Mouse (Mus musculus): ENCODE data around the gene Slco3a1. TPM values are rescaled to one million over a fixed set of nuclear protein-coding genes. Genes with fewer than 3 reads are reported as not detected.
"Not testable (repeated sequence)": the region's sequence is repeated elsewhere in the genome, so short reads cannot be mapped to it uniquely, and the experiment has no call there.

Slco3a1 gene
- total RNA-seq, 2 experiments from 2014 or later, result 65.6 to 66.6 TPM

DNA sequence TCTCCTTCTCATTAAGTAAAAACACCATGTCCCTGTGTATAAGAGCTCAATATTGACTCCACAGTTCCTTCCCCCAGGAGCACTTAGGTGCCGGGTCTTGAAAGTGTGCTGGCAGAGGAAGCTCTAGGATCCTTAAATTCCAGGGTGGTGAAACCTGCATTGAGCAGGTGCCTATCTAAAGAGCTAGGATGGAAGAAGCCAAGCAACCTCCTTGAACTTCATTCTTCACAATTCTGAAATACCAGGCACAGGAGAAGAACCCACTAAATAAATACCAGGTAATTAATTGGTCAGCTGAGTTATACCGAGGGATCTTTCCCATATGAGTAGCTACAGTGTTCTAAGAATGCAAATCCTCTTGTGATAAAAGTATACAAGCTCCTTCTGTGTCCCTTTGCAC lies 117.9 kb downstream of the Slco3a1 start:
- no peak for DNase-seq (ENCODE audit: low spot score in 2 of 2)

DNA sequence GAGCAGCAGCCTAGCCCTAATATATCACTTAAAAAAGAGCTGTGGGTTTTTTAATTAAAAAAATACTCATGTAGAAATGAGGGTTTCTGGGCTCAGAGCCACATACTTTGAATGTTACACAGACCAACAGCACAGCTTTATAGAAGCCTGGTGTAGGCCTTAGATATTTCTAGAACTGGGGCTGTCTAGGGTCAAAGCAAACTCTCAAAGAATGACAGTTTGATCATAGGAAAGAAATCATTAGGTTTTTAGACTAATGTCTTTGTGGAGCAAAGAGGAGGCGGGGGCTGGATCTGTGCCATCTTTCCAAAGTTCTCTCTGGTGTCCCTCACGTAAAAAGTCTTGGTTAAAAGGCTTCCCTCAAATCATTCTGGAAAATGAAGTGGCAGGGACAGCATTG lies 121.6 kb downstream of the Slco3a1 start:
- no peak for DNase-seq (ENCODE audit: low spot score in 2 of 2)

DNA sequence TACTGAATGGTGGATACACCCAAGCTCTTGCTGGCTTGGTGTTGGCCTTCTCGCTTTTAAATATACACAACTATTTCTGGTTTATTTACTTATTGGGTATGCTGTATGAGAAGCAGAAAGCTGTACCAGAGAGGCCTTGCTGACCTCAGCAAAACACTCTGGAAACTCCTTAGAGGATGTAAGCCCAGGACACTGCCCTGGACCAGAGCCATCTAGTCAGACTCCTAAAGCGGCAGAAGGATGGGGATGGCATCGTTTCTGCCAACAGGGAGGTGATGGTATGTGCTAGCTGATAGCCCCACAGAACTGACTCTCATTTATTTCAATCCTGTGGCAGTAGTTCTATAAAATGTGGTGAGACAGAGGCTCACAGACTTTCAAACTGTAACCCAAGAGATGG lies 125.3 kb downstream of the Slco3a1 start:
- no peak for DNase-seq (ENCODE audit: low spot score in 2 of 2)

GRCm38 (mm10) chr7:74427135-74427534 lies 127.4 kb downstream of the Slco3a1 start:
- no peak for DNase-seq (ENCODE audit: low spot score in 2 of 2)

- DNase-seq (ENCODE audit: low spot score in 2 of 2), result no peak
These were observed 128.6 kb downstream of the Slco3a1 start for GRCm38 (mm10) chr7:74425941-74426340.

- no peak for DNase-seq (ENCODE audit: low spot score in 2 of 2)
These were observed 130.4 kb downstream of the Slco3a1 start for GRCm38 (mm10) chr7:74423928-74424850.

GRCm38 (mm10) chr7:74423316-74423715 lies 131.3 kb downstream of the Slco3a1 start:
- no peak for DNase-seq (ENCODE audit: low spot score in 2 of 2)

- no peak for DNase-seq (ENCODE audit: low spot score in 2 of 2)
These were observed 131.8 kb downstream of the Slco3a1 start for GRCm38 (mm10) chr7:74422731-74423130.

- DNase-seq (ENCODE audit: low spot score in 2 of 2), result no peak
These were observed 132.6 kb downstream of the Slco3a1 start for GRCm38 (mm10) chr7:74422002-74422401.

- DNase-seq (ENCODE audit: low spot score in 2 of 2), result no peak
These were observed 133.0 kb downstream of the Slco3a1 start for GRCm38 (mm10) chr7:74421591-74421990.

- DNase-seq (ENCODE audit: low spot score in 2 of 2), result no peak
These were observed 134.9 kb downstream of the Slco3a1 start for GRCm38 (mm10) chr7:74419706-74420105.

DNA sequence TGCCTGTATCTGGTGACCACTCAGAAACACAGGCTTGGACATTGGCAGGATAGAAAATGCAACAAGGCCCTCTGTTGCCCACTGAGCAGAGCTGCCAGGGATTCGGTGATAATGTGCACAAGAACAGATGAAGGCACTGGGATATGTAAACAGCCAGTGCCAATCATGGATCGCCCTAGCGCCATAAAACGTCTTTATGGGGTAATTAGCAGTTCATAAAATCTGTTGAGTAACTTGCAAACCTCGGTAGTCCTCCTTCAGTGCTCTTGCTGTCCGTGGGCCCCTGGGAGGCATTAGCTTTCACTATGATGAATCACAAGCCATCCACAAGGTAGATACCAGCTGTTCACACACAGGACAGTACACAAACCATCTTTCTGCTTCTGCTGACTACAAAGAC lies 137.6 kb downstream of the Slco3a1 start:
- no peak for DNase-seq (ENCODE audit: low spot score in 2 of 2)

- DNase-seq (ENCODE audit: low spot score in 2 of 2), result no peak
These were observed 139.3 kb downstream of the Slco3a1 start for GRCm38 (mm10) chr7:74415241-74415640.

- DNase-seq (ENCODE audit: low spot score in 2 of 2), result no peak
These were observed 140.6 kb downstream of the Slco3a1 start for GRCm38 (mm10) chr7:74413738-74414716.

GRCm38 (mm10) chr7:74408601-74409323 lies 145.8 kb downstream of the Slco3a1 start:
- no peak for DNase-seq (ENCODE audit: low spot score in 2 of 2)

DNA sequence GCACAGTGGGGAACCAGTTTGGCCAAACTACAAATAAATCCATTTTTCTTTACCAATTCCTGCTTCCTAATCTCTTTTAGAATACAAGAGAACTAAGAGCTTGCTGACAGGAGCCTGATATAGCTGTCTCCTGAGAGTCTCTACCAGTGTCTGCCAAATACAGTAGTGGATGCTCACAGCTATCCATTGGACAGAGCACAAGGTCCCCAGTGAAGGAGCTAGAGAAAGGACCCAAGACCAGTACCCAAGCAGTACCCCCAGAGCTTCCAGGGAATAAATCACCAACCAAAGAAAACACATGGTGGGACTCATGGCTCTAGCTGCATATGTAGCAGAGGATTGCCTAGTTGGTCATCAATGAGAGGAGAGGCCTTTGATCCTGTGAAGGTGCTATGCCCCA lies 146.7 kb downstream of the Slco3a1 start:
- DNase-seq (ENCODE audit: low spot score in 2 of 2), result not testable (repeated sequence)

- no peak for DNase-seq (ENCODE audit: low spot score in 2 of 2)
These were observed 154.9 kb downstream of the Slco3a1 start for GRCm38 (mm10) chr7:74399729-74400128.

DNA sequence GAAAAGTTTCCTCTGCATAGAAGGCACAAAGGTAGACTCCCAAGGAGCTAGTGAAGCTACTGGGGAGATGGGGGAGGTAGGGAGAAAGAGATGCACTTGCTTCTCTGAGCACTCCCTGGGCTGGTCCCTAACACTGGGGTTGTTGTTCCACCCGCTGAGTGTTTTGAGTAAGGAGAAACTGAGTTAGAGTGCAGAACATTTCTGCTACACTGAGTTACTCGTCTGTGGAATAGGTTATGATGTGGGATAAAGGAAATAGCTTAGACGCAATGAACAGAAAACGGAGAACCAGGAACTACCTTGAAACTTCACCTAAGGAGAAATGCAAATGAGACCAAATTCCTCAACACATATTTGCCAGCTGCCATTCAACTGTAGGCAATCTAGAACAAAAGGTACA lies 155.4 kb downstream of the Slco3a1 start:
- no peak for DNase-seq (ENCODE audit: low spot score in 2 of 2)

GRCm38 (mm10) chr7:74398326-74398725 lies 156.3 kb downstream of the Slco3a1 start:
- no peak for DNase-seq (ENCODE audit: low spot score in 2 of 2)

- no peak for DNase-seq (ENCODE audit: low spot score in 2 of 2)
These were observed 163.1 kb downstream of the Slco3a1 start for GRCm38 (mm10) chr7:74391451-74391873.

GRCm38 (mm10) chr7:74389570-74389969 lies 165.0 kb downstream of the Slco3a1 start:
- no peak for DNase-seq (ENCODE audit: low spot score in 2 of 2)

Measured in layer of hippocampus, postnatal 10 days (tissue).